Mouse (Mus musculus): ENCODE data around the gene Rab11fip4.

The Rab11fip4 gene

GRCm38 (mm10) chr11:79654407-79654831 is 63.4 kb downstream of the Rab11fip4 start:
- DNase-seq (ENCODE audit: low read depth, low spot score), result no peak

GRCm38 (mm10) chr11:79655592-79655991 is 64.6 kb downstream of the Rab11fip4 start:
- no peak for DNase-seq (ENCODE audit: low read depth, low spot score)

GRCm38 (mm10) chr11:79656491-79656890 is 65.5 kb downstream of the Rab11fip4 start:
- no peak for DNase-seq (ENCODE audit: low read depth, low spot score)

GRCm38 (mm10) chr11:79657053-79657452 is 66.0 kb downstream of the Rab11fip4 start:
- DNase-seq (ENCODE audit: low read depth, low spot score), result no peak

- DNase-seq (ENCODE audit: low read depth, low spot score), result no peak
Measured at GRCm38 (mm10) chr11:79658205-79658825, 67.3 kb downstream of the Rab11fip4 start.

- DNase-seq (ENCODE audit: low read depth, low spot score), result peak; percentile 89
Measured at GRCm38 (mm10) chr11:79660361-79661205, 69.6 kb downstream of the Rab11fip4 start.

- DNase-seq (ENCODE audit: low read depth, low spot score), result no peak
Measured at GRCm38 (mm10) chr11:79661877-79662545, 71.0 kb downstream of the Rab11fip4 start.

GRCm38 (mm10) chr11:79663158-79663557 is 72.1 kb downstream of the Rab11fip4 start:
- no peak for DNase-seq (ENCODE audit: low read depth, low spot score)

- no peak for DNase-seq (ENCODE audit: low read depth, low spot score)
Measured at GRCm38 (mm10) chr11:79663570-79663969, 72.6 kb downstream of the Rab11fip4 start.

- DNase-seq (ENCODE audit: low read depth, low spot score), result no peak
Measured at GRCm38 (mm10) chr11:79666544-79666943, 75.5 kb downstream of the Rab11fip4 start.

GRCm38 (mm10) chr11:79669210-79669609 is 78.2 kb downstream of the Rab11fip4 start:
- DNase-seq (ENCODE audit: low read depth, low spot score), result no peak

- DNase-seq (ENCODE audit: low read depth, low spot score), result no peak
Measured at GRCm38 (mm10) chr11:79669947-79670346, 78.9 kb downstream of the Rab11fip4 start.

- DNase-seq (ENCODE audit: low read depth, low spot score), result no peak
Measured at GRCm38 (mm10) chr11:79670411-79670945, 79.5 kb downstream of the Rab11fip4 start.

GRCm38 (mm10) chr11:79671668-79672281 is 80.8 kb downstream of the Rab11fip4 start:
- no peak for DNase-seq (ENCODE audit: low read depth, low spot score)

GRCm38 (mm10) chr11:79673072-79673471 is 82.1 kb downstream of the Rab11fip4 start:
- DNase-seq (ENCODE audit: low read depth, low spot score), result no peak

GRCm38 (mm10) chr11:79673717-79674116 is 82.7 kb downstream of the Rab11fip4 start:
- no peak for DNase-seq (ENCODE audit: low read depth, low spot score)

- no peak for DNase-seq (ENCODE audit: low read depth, low spot score)
Measured at GRCm38 (mm10) chr11:79674231-79674630, 83.2 kb downstream of the Rab11fip4 start.

GRCm38 (mm10) chr11:79674632-79675031 is 83.6 kb downstream of the Rab11fip4 start:
- no peak for DNase-seq (ENCODE audit: low read depth, low spot score)

GRCm38 (mm10) chr11:79675285-79675684 is 84.3 kb downstream of the Rab11fip4 start:
- DNase-seq (ENCODE audit: low read depth, low spot score), result no peak

- no peak for DNase-seq (ENCODE audit: low read depth, low spot score)
Measured at GRCm38 (mm10) chr11:79675994-79676393, 85.0 kb downstream of the Rab11fip4 start.

- DNase-seq (ENCODE audit: low read depth, low spot score), result no peak
Measured at GRCm38 (mm10) chr11:79676483-79676967, 85.5 kb downstream of the Rab11fip4 start.

Measured in retina, postnatal 7 days (tissue).